Mouse (Mus musculus): ENCODE data around the gene Cpd.

Cpd gene

DNA sequence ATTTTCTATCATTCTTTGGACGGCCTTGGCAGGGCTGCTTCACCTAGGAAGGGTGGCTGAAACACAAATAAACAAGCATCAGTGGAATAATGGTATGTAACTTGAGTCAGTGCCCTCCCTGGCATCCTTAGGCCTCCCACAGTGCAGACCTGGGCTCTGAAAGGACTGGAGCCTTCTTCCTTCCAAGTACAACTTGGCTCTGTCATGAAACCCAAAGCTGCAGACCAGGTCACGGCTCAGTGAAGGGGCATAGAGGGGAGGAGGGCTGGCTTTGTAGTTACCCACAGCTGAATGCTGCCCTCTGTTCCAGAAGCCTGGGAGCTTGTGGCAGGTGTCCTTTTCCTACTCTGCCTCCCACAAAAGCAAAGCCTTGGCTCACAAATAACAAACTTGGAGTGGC, 2.8 kb upstream of the Cpd start:
- intact Hi-C loops (cut with DNase I): loop anchor here (5.0 kb wide), 1 partner anchor 43 kb away; no protein-coding TSS in a partner anchor

DNA sequence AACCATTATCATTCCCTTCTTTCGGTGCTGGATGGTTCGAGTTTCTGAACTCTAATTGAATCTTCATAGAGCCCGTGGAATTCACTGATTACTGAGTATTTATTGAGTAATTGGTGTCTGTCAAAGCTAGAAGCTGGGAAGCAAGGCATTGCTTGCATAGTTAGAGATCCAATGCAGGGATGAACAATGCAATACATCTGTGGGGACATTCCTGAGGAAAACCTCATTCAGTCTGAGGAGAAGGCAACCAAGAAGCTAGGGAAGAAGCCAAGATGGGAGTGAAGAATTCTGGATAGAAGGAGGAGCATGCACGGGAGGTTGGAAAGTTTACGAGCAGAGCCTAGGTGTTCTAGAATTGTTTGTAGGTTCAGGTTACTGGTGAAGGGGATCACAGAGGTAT, 1.3 kb upstream of the Cpd start:
- intact Hi-C loops (cut with DNase I): loop anchor here (5.0 kb wide), 1 partner anchor 44 kb away; no protein-coding TSS in a partner anchor

DNA sequence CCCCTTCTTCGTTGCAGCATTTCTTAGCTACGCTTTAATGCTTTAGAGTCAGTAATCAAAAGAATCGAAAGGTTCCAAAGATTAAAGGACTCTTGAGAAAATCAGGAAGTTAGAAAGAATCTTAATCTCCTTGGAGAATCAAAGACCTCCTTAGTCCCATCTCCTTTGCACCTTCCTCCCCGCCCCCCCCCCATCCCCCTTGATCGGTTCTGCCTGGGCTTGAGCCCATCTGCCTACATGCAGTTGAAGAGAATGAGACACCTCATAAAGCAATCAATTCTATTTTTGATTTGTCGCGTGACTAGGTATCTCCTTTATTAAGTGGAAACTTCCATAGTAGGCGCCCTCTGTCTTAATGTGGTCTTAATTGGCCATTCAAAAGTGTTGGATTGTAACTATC, 536 bp upstream of the Cpd start:
- intact Hi-C loops (cut with DNase I): loop anchor here (5.0 kb wide), 1 partner anchor 45 kb away; no protein-coding TSS in a partner anchor

DNA sequence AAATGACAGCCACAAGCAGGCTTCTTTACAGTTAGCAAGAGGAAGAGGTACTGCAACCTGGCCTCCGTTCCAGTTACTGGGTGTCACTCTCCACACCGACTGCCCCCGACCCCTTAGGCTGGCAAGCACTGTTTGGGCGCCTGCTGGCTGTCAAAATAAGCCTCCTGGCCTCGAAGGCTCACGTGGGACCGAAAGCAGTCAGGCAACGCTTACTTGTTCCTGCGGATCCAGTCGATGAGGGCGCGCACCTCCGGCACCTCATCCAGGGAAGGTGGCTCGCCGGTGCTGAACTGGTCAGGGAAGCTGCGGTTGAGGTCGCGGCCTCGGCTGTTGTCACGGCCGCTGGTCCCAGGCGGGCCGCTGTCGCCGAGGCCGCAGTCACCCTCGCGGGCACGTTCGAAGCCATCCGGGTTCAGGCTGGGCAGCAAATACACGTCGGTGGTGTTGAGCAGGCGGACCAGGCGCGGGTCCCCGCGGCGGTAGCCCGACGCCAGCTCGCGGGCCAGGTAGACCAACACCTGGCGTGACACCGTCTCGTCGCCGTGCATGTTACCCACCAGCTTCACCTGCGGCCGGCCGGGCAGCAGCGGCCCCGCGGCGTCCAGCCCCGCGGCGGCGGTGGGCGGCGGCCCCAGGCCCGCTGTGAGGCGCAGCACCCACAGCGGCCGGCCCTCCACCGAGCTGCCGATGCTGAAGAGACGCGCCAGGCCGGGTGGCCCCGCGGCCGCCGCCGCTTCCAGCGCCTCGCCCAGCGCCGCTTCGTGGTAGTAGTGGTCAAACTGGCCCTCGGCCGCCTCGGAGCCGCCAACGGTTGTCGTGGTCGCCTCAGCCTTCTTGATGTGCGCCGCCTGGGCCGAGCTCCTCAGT, 574 bp downstream of the Cpd start:
- intact Hi-C loops (cut with DNase I): loop anchor here (5.0 kb wide), 1 partner anchor 46 kb away; no protein-coding TSS in a partner anchor

DNA sequence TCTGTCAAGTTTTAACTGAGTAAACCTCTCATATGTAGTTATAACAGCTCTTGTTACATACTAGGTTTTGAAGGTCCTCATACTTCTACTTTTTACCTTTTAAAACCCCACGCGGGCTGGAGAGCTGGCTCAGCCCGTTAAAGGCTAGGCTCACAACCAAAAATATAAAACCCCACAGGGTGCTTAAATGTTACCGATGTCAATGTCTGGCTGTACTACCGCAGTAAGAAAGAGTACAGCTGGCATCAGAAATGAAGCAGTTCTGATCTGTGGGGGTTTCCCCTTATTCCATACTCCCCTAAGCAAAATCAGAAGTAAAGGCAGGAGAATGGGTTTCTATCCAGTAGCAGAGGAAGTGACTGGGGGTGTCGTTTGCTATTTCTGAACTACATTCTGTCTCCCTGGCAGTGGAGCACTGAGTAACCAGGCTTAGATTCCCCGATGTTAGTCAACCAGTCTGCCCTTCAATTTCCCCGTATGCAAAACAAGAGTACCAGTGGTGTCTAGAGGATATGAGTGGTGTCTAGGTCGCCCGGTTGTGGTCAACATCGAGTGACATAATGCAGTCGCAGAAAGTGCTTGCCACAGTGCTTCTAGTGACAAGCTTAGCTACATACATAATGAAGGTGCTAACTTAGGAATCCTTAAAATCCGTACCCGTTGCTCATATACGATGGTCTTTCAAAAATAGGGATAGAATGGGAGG, 1.4 kb downstream of the Cpd start:
- intact Hi-C loops (cut with DNase I): loop anchor here (5.0 kb wide), 1 partner anchor 47 kb away; no protein-coding TSS in a partner anchor

DNA sequence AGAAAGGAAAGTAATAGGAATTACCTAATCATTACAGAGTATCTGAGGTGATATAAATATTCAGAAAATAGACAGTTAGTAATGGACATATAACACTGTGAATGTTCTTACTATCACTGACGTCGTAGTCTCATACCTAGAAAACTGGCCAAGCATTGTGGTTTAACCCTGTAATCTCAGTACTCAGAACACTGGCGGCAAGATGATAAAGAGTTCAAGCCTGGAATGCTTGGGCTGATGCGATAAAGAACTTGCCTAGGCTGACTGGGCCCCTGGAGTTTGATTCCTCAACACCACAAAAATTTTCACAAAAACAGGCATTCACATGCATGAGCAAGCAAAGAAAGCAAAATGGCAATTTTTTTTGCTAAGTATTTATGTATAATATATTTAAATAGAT, 8.2 kb downstream of the Cpd start:
- intact Hi-C loops (cut with DNase I): no loop called here

DNA sequence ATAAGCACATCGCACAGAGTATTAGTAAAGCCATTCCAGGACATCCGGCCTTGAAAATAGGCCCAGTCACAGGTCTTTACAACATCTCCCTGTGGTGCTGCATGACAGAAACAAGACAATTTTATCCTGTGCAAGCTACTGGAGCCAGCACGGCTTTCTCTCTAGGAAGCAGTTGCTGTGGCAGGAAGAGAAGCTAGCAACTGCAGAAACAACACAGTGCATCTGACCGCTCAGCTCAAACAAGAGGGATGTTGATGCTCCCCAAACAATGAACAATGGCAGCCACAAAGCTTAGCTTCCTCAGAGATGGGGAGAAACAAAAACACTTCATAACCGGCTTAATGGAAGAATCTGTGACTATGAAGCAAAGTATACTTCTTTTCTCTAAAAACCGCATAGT, 10.5 kb downstream of the Cpd start:
- intact Hi-C loops (cut with DNase I): no loop called here

DNA sequence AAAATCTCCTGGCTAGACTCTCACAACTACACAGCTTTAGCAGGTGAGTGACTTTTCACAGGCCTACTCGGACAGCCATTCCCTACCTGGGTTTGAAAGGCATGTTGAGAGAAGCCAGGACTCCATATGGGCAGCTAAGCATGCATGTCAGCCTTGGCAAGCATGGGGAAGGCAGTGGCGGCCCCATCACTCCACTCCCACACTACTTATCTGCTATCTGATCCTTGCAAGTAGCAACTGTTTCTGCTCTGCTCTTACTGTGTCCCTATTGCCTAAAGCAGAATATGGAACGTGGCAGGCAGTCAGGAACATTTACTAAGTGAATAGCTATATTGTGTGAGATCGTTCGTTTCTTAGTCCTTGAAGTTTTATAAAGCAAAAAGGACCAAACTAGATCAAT, 10.9 kb downstream of the Cpd start:
- intact Hi-C loops (cut with DNase I): no loop called here

DNA sequence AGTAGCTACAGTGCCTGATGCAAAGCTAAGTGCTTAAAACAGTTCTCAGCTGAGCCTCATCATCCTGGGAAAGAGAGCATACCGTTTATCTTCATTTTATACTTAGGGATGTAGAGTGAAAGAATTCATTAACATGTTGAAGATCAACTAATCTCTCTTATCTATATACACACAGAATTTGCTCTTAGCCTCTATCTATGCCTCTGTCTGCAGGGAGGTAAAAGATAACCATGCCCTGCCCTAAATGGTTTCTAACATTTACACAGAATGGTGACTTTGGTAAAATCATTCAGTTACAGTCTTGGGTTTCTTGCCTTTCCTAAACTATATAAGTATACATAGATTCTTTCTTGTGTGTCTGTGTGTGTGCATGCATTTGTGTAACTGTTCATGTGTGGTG, 12.2 kb downstream of the Cpd start:
- intact Hi-C loops (cut with DNase I): no loop called here

DNA sequence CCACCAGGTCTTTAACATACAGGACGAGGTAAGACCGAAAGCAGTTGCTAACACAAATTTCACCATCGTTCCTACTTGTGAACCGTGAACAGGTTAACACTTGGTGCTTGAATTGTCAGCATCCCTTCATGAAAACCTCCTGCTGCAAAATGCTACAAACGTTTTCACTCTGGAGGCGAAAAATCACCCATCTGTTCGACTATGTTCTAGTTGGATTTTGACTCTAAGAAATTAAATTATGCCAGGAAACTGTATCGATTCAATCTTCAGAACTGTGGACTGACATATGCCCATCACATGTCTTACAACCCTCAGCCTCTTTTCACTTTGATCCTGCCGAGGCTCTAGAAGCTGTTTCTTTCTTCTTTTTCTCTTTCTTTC, 21.9 kb downstream of the Cpd start:
- intact Hi-C loops (cut with DNase I): no loop called here

DNA sequence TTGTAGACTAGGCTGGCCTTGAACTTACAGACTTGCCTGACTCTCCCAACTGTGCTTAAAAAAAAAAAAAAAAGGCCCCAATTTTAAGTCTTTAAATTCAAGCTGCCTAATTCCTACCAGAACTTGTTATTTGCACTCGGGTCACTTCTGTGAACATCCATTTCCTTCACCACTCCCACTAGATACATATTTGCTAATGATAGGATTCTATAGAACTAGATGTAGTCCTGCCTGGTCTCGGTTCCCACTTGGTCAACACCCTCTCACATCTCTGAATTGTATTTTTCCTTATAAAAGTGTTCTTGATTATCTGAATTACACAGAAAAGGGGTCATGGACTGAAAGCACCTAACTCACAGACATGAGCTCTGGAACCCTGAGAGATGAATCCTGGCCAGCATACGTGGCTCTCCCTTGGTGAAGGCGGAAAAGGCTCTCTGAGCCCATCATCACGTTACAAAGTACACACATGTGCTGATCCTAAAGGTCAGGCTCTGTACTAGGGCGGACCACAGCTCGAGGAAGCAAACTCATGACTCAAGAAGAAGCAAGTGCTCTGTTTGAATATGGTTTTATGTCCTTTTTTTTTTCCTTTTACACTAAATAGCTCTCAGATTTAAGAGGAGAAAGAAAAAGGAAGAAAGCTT, 22.5 kb downstream of the Cpd start:
- intact Hi-C loops (cut with DNase I): no loop called here

DNA sequence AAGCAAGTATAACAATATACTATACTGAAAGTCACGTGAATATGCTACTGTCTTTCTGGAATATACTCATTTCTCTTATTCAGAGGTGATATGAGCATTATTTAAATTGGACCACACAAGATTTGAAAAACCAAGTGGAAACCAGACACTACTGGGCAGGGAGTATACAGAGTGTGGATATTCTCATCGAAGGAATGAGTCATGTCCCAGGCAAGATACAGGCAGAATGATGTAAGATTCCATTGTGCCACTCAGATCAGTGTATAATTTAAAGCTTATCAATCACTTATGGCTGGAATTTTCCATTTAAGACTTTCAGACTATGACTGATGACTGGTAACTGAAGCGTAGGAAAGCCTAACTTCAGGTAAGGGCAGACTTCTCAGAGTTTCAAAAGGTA, 23.2 kb downstream of the Cpd start:
- intact Hi-C loops (cut with DNase I): no loop called here

DNA sequence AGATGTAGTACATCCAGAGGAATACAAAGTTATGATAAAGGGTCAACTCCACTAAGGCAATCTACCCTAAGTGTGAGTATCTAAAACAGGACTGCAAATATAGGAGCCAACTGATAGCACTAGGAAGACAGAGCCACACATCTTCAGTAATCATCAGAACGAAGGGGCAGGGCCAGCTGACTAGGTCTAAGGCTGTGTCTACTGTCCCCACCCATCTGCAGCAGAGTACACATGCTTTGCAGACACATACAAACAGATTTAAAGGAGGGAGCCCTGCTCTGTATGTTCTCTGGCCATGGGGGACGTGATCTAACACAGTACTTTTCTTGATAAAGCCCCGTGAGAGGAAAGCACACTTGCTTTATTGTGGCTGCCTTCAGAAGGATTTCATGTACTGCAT, 25.5 kb downstream of the Cpd start:
- intact Hi-C loops (cut with DNase I): no loop called here

DNA sequence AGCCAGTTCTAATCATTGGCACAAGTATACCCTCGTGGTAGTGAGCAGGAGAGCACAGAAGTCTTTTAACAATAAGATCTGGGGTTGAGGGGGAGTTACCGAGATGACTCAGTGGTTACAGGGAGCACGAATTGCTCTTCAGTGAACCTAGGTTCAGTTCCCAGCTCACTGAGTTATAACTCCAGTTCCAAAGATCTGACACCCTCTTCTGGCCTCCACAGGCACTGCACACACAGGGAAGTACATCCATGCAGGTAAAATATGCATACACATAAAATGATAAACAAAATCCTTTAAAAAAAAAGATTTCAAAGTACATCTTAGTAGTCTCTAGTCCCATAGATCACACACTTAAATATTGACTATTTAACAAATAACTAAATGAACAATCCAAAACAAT, 29.2 kb downstream of the Cpd start:
- intact Hi-C loops (cut with DNase I): no loop called here

DNA sequence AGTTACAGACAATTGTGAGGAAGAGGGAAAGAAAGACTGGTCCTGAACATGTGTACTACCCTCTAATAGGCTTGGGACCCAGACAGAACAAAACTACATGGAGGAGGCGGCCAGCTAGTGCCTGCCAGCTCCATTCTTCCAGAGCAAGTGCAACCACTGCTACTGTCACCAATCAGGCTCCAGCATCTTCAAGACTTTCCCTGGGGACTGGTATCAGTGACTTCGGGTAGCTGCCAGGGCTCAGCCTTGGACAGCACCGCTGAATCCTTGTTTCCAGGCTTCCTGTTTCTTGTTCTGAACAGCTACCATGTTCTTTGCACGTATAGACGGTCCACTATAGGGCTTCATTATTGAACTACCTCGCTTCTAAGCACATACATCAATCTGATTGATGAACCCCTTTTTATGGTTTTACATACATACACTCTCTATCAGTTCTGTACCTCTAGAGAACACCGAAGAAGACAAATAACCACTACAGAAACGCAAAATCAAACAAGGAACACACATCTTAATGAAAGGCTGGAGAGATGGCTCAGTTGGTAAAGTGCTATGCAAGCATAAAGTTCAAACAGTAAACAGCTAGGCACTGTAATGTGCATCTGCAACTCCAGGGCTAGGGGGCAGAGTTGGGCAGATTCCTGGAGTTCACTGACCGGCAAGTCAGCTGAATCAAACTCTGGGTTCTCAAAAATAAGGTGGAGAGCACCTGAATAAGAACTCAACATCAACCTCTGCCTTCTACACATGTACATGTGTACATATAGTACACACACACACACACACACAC, 35.9 kb downstream of the Cpd start:
- intact Hi-C loops (cut with DNase I): no loop called here

DNA sequence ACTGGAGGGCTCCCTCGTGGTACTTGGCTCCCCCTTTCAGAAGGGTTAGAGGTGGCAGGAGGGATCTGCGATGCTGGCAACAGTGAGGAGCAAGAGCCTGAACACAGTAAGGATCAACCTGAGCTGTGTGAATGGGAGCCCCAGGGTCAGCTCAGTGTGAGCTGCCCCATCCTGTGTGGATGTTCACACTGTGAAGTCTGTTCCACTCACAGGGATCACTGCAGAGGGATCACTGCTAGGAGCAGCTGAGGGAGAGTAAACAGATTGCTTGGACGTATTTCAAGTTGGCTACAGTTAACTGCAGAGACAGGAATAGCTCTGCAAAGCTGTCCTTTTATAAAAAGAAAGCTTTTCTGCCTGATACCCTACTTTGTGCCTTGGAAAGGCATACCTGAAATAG, 37.4 kb downstream of the Cpd start:
- intact Hi-C loops (cut with DNase I): loop anchor here (5.0 kb wide), 1 partner anchor 83 kb away; no protein-coding TSS in a partner anchor

DNA sequence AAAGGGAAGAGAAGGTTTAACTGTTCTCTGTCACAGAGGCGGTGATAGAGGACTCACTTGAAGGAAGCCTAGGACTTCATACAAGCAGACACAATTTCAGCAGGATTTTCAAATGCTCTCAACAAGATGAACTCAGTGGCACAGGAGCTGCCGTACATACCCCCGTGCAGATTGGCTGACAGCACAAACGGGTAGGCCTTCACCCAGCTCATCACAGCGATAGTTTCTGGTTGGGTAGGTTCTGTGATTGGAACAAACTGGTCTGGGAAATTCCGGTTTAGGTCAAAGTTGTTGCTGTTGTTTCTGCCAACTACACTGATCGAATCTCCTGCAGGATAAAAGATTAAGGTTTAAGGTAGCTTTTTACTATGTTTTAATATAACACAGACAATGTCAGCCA, 38.3 kb downstream of the Cpd start:
- intact Hi-C loops (cut with DNase I): loop anchor here (5.0 kb wide), 1 partner anchor 84 kb away; no protein-coding TSS in a partner anchor

DNA sequence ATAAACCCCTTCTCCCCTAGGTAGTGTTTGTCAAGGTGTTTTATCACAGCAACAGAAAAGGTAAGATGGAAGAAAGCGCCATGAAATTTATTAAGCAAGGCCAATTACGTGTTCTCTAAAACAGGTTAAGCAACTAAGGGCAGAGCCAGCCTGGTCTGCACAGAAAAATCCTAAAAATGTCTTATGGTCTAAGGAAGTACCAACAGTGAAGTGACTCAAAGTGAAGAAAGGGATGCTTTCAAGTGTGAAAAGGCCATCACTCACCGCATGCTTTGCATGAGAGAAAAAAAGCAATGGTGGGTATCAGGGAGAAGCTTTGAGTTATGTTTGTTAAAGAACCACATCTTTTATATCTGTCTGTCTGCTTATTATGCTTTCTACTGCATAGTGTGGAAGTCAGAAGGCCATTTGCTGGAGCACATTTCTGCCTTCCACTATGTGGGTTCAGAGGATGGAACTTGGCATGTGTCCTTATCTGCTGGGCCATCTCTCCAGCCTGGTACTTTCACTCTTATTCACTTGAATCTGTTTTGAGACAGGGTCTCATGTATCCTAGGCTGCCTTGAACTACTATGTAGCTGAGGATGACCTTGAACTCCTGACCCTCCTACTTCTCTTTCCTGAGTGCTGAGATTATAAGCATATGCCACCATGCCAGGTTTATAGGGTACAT, 39.7 kb downstream of the Cpd start:
- intact Hi-C loops (cut with DNase I): loop anchor here (5.0 kb wide), 1 partner anchor 85 kb away; no protein-coding TSS in a partner anchor

DNA sequence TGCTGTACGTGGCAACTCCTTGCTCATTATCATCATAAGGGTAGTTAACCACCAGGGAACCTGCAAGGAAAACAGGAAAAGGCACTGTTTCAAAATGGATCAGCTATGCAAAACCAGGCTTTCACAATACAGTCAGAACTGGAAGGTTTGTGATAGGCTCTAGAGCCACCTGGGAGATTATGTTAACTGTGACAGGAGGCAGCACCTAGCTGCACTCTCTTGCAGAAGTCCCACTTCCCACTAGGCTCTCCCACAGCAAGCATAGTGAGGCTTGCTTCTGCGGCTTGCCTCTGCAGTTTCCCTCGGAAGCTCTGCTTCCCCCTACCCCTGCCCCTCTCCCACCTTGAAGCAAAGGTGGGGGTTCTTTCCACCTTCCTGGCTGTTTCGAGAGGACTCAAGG, 40.8 kb downstream of the Cpd start:
- intact Hi-C loops (cut with DNase I): loop anchor here (5.0 kb wide), 1 partner anchor 86 kb away; no protein-coding TSS in a partner anchor

DNA sequence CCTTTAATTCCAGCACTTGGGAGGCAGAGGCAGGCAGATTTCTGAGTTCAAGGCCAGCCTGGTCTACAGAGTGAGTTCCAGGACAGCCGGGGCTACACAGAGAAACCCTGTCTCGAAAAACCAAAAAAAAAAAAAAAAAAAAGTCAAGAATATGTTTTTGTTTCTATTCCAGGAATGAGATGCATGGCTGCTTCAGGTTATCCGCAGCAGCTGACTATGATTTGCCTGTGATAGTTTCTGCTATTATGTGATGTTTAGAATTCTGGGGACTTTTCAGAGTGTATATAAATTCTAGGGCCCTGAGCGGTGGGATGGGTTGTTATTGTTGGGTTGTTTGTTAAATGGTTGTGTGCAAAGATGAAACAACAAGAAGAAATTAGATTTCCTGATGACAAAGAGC, 41.7 kb downstream of the Cpd start:
- intact Hi-C loops (cut with DNase I): loop anchor here (5.0 kb wide), 1 partner anchor 87 kb away; no protein-coding TSS in a partner anchor

All from adrenal gland (tissue).